Mouse (Mus musculus): ENCODE data around the gene Cyb5d1. TPM values are rescaled to one million over a fixed set of nuclear protein-coding genes. Genes with fewer than 3 reads are reported as not detected.

Gene Cyb5d1
- total and polyA plus RNA-seq, 3 experiments = 28.4 to 29.5 (median 29.3) TPM

- in situ Hi-C loops (cut with MboI; ENCODE audit: low pct_ligation_motif_present, low pct_unique_long_range_greater_than_20kb, low sequenced_read_pairs) = no loop called here
- H3K4me1 ChIP-seq (ENCODE audit: control insufficient read depth in 1 of 2, insufficient read depth in 2 of 2) = peaks cover 28 to 50% of the 10 kb centered on the region in 2 experiments
- no peaks in the 10 kb centered on the region for H3K9me3 ChIP-seq (replicated peaks; ENCODE audit: low read length)
- H3K27me3 ChIP-seq (replicated peaks) = peaks cover 7% of the 10 kb centered on the region
- peaks cover 25 to 31% of the 10 kb centered on the region in 2 experiments for H3K36me3 ChIP-seq (replicated peaks in 1 of 2; ENCODE audit: control insufficient read depth in 1 of 2, insufficient read depth in 1 of 2, low read length in 1 of 2)
- dilution Hi-C loops (cut with MboI; ENCODE audit: extremely low pct_ligation_motif_present, extremely low pct_unique_long_range_greater_than_20kb, low sequenced_read_pairs) = no loop called here
- peak overlapping the region; percentile 60 to 73 (median 67) for H3K4me3 ChIP-seq (replicated peaks in 1 of 3; ENCODE audit: low read depth in 2 of 3, low read length in 2 of 3, poor library complexity in 1 of 3)
- peak overlapping the region; percentile 80 for H3K4me2 ChIP-seq (ENCODE audit: insufficient read depth, low read depth, poor library complexity, severe bottlenecking)
- H3K9ac ChIP-seq (ENCODE audit: insufficient read depth, low read depth) = peak overlapping the region; percentile 90
- TF ChIP-seq USF2 (conservative IDR thresholded peaks at IDR 0.05; ENCODE audit: low read depth, low read length) (no peak), NELFE (IDR thresholded peaks at IDR 0.05; ENCODE audit: low read depth, low read length) (0 out of 2 replicates have a peak, but pooled peaks have one; percentile 4), CTCF (conservative IDR thresholded peaks at IDR 0.05 in 1 of 2, IDR thresholded peaks at IDR 0.05 in 1 of 2; ENCODE audit: low read depth in 2 of 2, low read length in 2 of 2) (no peak), ELF1 (IDR thresholded peaks at IDR 0.05; ENCODE audit: low read depth, low read length) (no peak), ZMIZ1 (IDR thresholded peaks at IDR 0.05; ENCODE audit: low read depth, low read length) (0 out of 2 replicates have a peak, but pooled peaks have one; percentile 15), MAX (IDR thresholded peaks at IDR 0.05; ENCODE audit: low read length) (0 out of 2 replicates have a peak, but pooled peaks have one; percentile 37), JUN (IDR thresholded peaks at IDR 0.05; ENCODE audit: insufficient read depth, low read depth, low read length) (no peak), RAD21 (IDR thresholded peaks at IDR 0.05; ENCODE audit: low read depth, low read length) (no peak)
- peaks cover 7% of the 10 kb centered on the region; the same call in 1 of the 2 replicates for H3K79me2 ChIP-seq (replicated peaks; ENCODE audit: control insufficient read depth, extremely low read depth, insufficient read depth, poor library complexity, severe bottlenecking)
- H3K27ac ChIP-seq (ENCODE audit: insufficient read depth, low read depth) = peak overlapping the region; percentile 96
- no peak for DNase-seq (ENCODE audit: extremely low read depth)
These were observed 14.5 kb upstream of the Cyb5d1 start for GRCm38 (mm10) chr11:69410045-69410309.

DNA sequence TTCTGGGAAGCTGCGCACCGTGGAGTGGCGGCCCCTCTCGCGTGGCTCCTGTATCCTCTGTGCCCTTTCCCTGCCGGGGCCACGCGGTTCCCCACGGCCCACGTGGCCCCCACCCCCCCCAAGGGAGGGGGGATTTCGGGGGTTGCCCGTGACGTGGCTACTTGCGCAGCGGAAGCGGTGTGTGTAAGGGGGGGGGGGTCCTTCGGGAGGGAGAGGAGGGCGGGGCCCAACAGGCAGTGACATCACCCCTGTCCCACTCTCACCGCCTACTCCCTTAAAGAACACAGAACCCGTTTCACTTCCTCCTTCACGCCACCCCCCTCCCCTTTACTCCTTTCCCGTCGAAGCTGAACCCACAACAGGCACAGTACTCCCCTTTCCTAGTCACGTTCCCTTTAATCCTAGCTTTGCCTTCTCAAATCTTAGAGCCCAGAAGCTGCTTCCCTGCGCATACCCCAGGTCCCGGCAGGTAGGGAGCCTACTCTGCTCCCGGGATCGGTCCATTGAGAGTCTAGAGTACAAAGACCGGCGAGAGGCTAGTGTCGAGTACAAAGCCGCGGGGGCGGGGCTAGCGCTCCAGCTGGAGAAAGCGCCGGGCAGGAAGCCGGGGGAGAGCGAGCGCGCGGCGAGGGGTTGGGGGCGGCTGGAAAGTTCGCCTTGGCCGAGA is 14.1 kb upstream of the Cyb5d1 start:
- peaks cover 29 to 36% of the 10 kb centered on the region in 2 experiments for H3K36me3 ChIP-seq (replicated peaks in 1 of 2; ENCODE audit: control insufficient read depth in 1 of 2, insufficient read depth in 1 of 2, low read length in 1 of 2)
- peaks cover 28 to 46% of the 10 kb centered on the region in 2 experiments for H3K4me1 ChIP-seq (ENCODE audit: control insufficient read depth in 1 of 2, insufficient read depth in 2 of 2)
- H3K27ac ChIP-seq (ENCODE audit: insufficient read depth, low read depth) = peak overlapping the region; percentile 96
- peak overlapping the region; percentile 80 for H3K4me2 ChIP-seq (ENCODE audit: insufficient read depth, low read depth, poor library complexity, severe bottlenecking)
- peaks cover 7% of the 10 kb centered on the region; the same call in 1 of the 2 replicates for H3K79me2 ChIP-seq (replicated peaks; ENCODE audit: control insufficient read depth, extremely low read depth, insufficient read depth, poor library complexity, severe bottlenecking)
- H3K9ac ChIP-seq (ENCODE audit: insufficient read depth, low read depth) = peak overlapping the region; percentile 90
- in situ Hi-C loops (cut with MboI; ENCODE audit: low pct_ligation_motif_present, low pct_unique_long_range_greater_than_20kb, low sequenced_read_pairs) = loop anchor here (10.0 kb wide), 1 partner anchor 115 kb away; no protein-coding TSS in a partner anchor
- dilution Hi-C loops (cut with MboI; ENCODE audit: extremely low pct_ligation_motif_present, extremely low pct_unique_long_range_greater_than_20kb, low sequenced_read_pairs) = no loop called here
- H3K27me3 ChIP-seq (replicated peaks) = peaks cover 7% of the 10 kb centered on the region
- DNase-seq (ENCODE audit: extremely low read depth) = peak; percentile 95
- peak overlapping the region; percentile 60 to 73 (median 67) for H3K4me3 ChIP-seq (replicated peaks in 1 of 3; ENCODE audit: low read depth in 2 of 3, low read length in 2 of 3, poor library complexity in 1 of 3)
- H3K9me3 ChIP-seq (replicated peaks; ENCODE audit: low read length) = no peaks in the 10 kb centered on the region
- TF ChIP-seq BHLHE40 (IDR thresholded peaks at IDR 0.05; ENCODE audit: low read depth, low read length) (peak; percentile 94), ZMIZ1 (IDR thresholded peaks at IDR 0.05; ENCODE audit: low read depth, low read length) (peak; percentile 62; the same call in 1 of the 2 replicates), SIN3A (IDR thresholded peaks at IDR 0.05; ENCODE audit: low read length) (peak; percentile 95), CHD2 (IDR thresholded peaks at IDR 0.05; ENCODE audit: low read length) (peak; percentile 90), TBP (conservative IDR thresholded peaks at IDR 0.05; ENCODE audit: low read depth, low read length) (0 out of 2 replicates have a peak, but pooled peaks have one; percentile 50), KAT2A (IDR thresholded peaks at IDR 0.05; ENCODE audit: insufficient replicate concordance, low read length) (0 out of 2 replicates have a peak, but pooled peaks have one; percentile 45), MAX (IDR thresholded peaks at IDR 0.05; ENCODE audit: low read length) (peak; percentile 92), POLR2A (IDR thresholded peaks at IDR 0.05; ENCODE audit: low read depth, low read length) (0 out of 2 replicates have a peak, but pooled peaks have one; percentile 36), ELF1 (IDR thresholded peaks at IDR 0.05; ENCODE audit: low read depth, low read length) (peak; percentile 76), UBTF (IDR thresholded peaks at IDR 0.05; ENCODE audit: low read depth, low read length) (peak; percentile 53; the same call in 1 of the 2 replicates), GABPA (IDR thresholded peaks at IDR 0.05; ENCODE audit: insufficient replicate concordance, low read depth, low read length) (no peak), CHD1 (IDR thresholded peaks at IDR 0.05; ENCODE audit: low read depth, low read length) (no peak), PAX5 (IDR thresholded peaks at IDR 0.05; ENCODE audit: low read length) (no peak), JUN (IDR thresholded peaks at IDR 0.05; ENCODE audit: insufficient read depth, low read depth, low read length) (peak; percentile 79), E2F4 (IDR thresholded peaks at IDR 0.05; ENCODE audit: insufficient replicate concordance, low read depth, low read length) (no peak), ETS1 (conservative IDR thresholded peaks at IDR 0.05; ENCODE audit: low read depth, low read length) (peak; percentile 99), POLR2AphosphoS2 (IDR thresholded peaks at IDR 0.05; ENCODE audit: low read depth, low read length) (no peak; the same call in 1 of the 2 replicates), SMC3 (IDR thresholded peaks at IDR 0.05; ENCODE audit: low read depth, low read length) (no peak), USF2 (conservative IDR thresholded peaks at IDR 0.05; ENCODE audit: low read depth, low read length) (no peak), ZC3H11A (IDR thresholded peaks at IDR 0.05; ENCODE audit: low read depth, low read length) (no peak), MXI1 (IDR thresholded peaks at IDR 0.05; ENCODE audit: low read depth, low read length) (peak; percentile 99), HCFC1 (IDR thresholded peaks at IDR 0.05; ENCODE audit: low read depth, low read length) (peak; percentile 64), MAFK (IDR thresholded peaks at IDR 0.05; ENCODE audit: insufficient replicate concordance, low read length) (no peak), MAZ (IDR thresholded peaks at IDR 0.05; ENCODE audit: low read depth, low read length) (peak; percentile 100), USF1 (IDR thresholded peaks at IDR 0.05; ENCODE audit: low read depth, low read length) (peak; percentile 72), MYC (IDR thresholded peaks at IDR 0.05; ENCODE audit: low read depth, low read length) (peak; percentile 96; the same call in 1 of the 2 replicates), IRF4 (IDR thresholded peaks at IDR 0.05; ENCODE audit: low read depth, low read length) (peak; percentile 97)

Data from CH12.LX (cell line).